ENCODE assay signal across 8 mouse cellular contexts in genomic region chr16:33690975-33691747, GRCm38 (mm10). TPM values are rescaled to one million over a fixed set of nuclear protein-coding genes. Genes with fewer than 3 reads are reported as not detected.
DNase-seq lines count a peak whose midpoint lies in the region; ATAC-seq lines count a peak whose summit lies in the region.

No protein-coding gene starts in this region.

- H3K9me3 ChIP-seq in midbrain, embryonic 16.5 days (replicated peaks; ENCODE audit: control insufficient read depth, low read length, poor library complexity, severe bottlenecking) = no peaks in the 10 kb centered on the region

- H3K9ac ChIP-seq in midbrain, embryonic 16.5 days (ENCODE audit: low read depth, low read length) = no peak overlapping the region

- DNase-seq in heart, adult 18-20 months = peak; percentile 50 to 55
- DNase-seq in heart, adult 8-10 months (ENCODE audit: low spot score) = no peak
- peak; percentile 70 for DNase-seq in CD4-positive helper T cell, adult 2 months (ENCODE audit: low read depth, low spot score)
- DNase-seq in frontal cortex, postnatal 10 days (ENCODE audit: low spot score in 2 of 2) = no peak
- no peak for DNase-seq in cerebellum, adult 9-11 months
- no peak for DNase-seq in adrenal gland, postnatal 14 days

- 0 out of 2 replicates have a peak overlapping the region, but pooled peaks have one; percentile 12 for H3K27ac ChIP-seq in midbrain, embryonic 16.5 days (ENCODE audit: low read length)

- no peaks in the 10 kb centered on the region for H3K27me3 ChIP-seq in midbrain, embryonic 16.5 days (ENCODE audit: control insufficient read depth, insufficient read depth, low read depth, low read length)

- ATAC-seq in granulocyte monocyte progenitor cell, adult 5-6 weeks (replicated peaks; ENCODE audit: poor library complexity, severe bottlenecking) = peak; percentile 92
- no peak for ATAC-seq in midbrain, embryonic 16.5 days

- no peak overlapping the region for H3K4me3 ChIP-seq in midbrain, embryonic 16.5 days (ENCODE audit: low read depth, low read length)

- no peaks in the 10 kb centered on the region; the same call in 1 of the 2 replicates for H3K4me1 ChIP-seq in midbrain, embryonic 16.5 days (ENCODE audit: control insufficient read depth, insufficient read depth, low read length)

- no peaks in the 10 kb centered on the region for H3K36me3 ChIP-seq in midbrain, embryonic 16.5 days (ENCODE audit: control insufficient read depth, insufficient read depth, low read length)

- no peak overlapping the region for H3K4me2 ChIP-seq in midbrain, embryonic 16.5 days (ENCODE audit: low read length)

- 83% methylated on average over 6 of the region's 6 CpGs for WGBS in midbrain, embryonic 16.5 days

RNA-seq across cellular contexts. Expression of gene Heg1, which starts 7.0 kb away (rescaled TPM):
- total RNA-seq in heart, adult 18-20 months (2021) = 100 to 1,000 TPM; 104 to 113 TPM
- total RNA-seq in heart, adult 8-10 months (2022) = 100 to 1,000 TPM; 122 to 159 (median 140) TPM
- total RNA-seq in granulocyte monocyte progenitor cell, adult 5-6 weeks (2014; fragmentation: Nextera tagmentation) = 30.9 and 34.2 TPM in 2 replicates
- 20.8 and 24.9 TPM in 2 replicates for total RNA-seq in granulocyte monocyte progenitor cell, adult 5-6 weeks (2017)
- polyA plus RNA-seq in midbrain, embryonic 16.5 days (2015; fragmentation: Nextera tagmentation; extraction: Ambion mirVana) = 9.4 and 12.4 TPM in 2 replicates
- total RNA-seq in adrenal gland, postnatal 14 days (2021) = 87.2 and 88.6 TPM in 2 replicates

Comparison
In these comparisons a context has a peak if more than half of its experiments do, and no peak if none do; other contexts are left out.
1. DNase-seq: peak in heart, adult 18-20 months (2 of 2) and CD4-positive helper T cell, adult 2 months (single experiment); none in heart, adult 8-10 months (single experiment), frontal cortex, postnatal 10 days (0 of 2), cerebellum, adult 9-11 months (single experiment) and adrenal gland, postnatal 14 days (single experiment).